Mouse (Mus musculus) heart, postnatal 0 days (tissue): ENCODE measurements around the gene Zmiz1.

Source experiments
- CTCF ChIP-seq: IDR thresholded peaks from 2 replicates; pipeline ENCODE4 v1.5.1; 2016; ENCODE audit warnings: antibody characterized with exemption, control low read depth, low read depth
- EP300 ChIP-seq: IDR thresholded peaks from 2 replicates; pipeline ENCODE4 v1.6.1; 2016; ENCODE audit warnings: antibody characterized with exemption, low read depth

- TF ChIP-seq CTCF, result no peak
- no peak for TF ChIP-seq EP300
Measured at GRCm38 (mm10) chr14:25623698-25624097, 164.7 kb downstream of the Zmiz1 start.
